Mouse (Mus musculus): ENCODE data around the gene Nt5c2. TPM values are rescaled to one million over a fixed set of nuclear protein-coding genes. Genes with fewer than 3 reads are reported as not detected.
"Not testable (repeated sequence)": the region's sequence is repeated elsewhere in the genome, so short reads cannot be mapped to it uniquely, and the experiment has no call there.

Nt5c2 gene
- polyA plus RNA-seq, 1 experiment from 2014 or later = 70.4 TPM

- no peak overlapping the region for H3K27ac ChIP-seq
- no peak for ATAC-seq (ENCODE audit: insufficient number of reproducible peaks, low FRiP score, low TSS enrichment, low read depth)
Measured at GRCm38 (mm10) chr19:46983352-46983965, 31.5 kb downstream of the Nt5c2 start.

GRCm38 (mm10) chr19:46981462-46981861 lies 33.5 kb downstream of the Nt5c2 start:
- H3K36me3 ChIP-seq = no peaks in the 10 kb centered on the region
- H3K9me3 ChIP-seq = no peaks in the 10 kb centered on the region
- no peaks in the 10 kb centered on the region for H3K27me3 ChIP-seq
- no peak for ATAC-seq (ENCODE audit: insufficient number of reproducible peaks, low FRiP score, low TSS enrichment, low read depth)
- no peak overlapping the region for H3K27ac ChIP-seq
- H3K4me1 ChIP-seq = 0 out of 2 replicates have a peak, but pooled peaks cover 5% of the 10 kb centered on the region
- H3K9ac ChIP-seq = no peak overlapping the region
- WGBS = 45% methylated on average over 6 of the region's 6 CpGs
- H3K4me3 ChIP-seq = no peak overlapping the region
- H3K4me2 ChIP-seq = no peak overlapping the region

More at GRCm38 (mm10) chr19:46983352-46983965, 31.5 kb downstream of the Nt5c2 start:
- WGBS = 43% methylated on average over 14 of the region's 14 CpGs
- H3K9ac ChIP-seq = no peak overlapping the region
- no peaks in the 10 kb centered on the region for H3K36me3 ChIP-seq
- H3K27me3 ChIP-seq = no peaks in the 10 kb centered on the region
- H3K4me3 ChIP-seq = no peak overlapping the region
- no peaks in the 10 kb centered on the region for H3K9me3 ChIP-seq
- H3K4me2 ChIP-seq = no peak overlapping the region
- H3K4me1 ChIP-seq = peaks cover 6% of the 10 kb centered on the region; the same call in 1 of the 2 replicates

- no peak overlapping the region for H3K4me2 ChIP-seq
- H3K27ac ChIP-seq = no peak overlapping the region
- H3K4me1 ChIP-seq = 0 out of 2 replicates have a peak, but pooled peaks cover 5% of the 10 kb centered on the region
- H3K9ac ChIP-seq = no peak overlapping the region
- WGBS = 79% methylated on average over 3 of the region's 3 CpGs
- no peak overlapping the region for H3K4me3 ChIP-seq
- no peak for ATAC-seq (ENCODE audit: insufficient number of reproducible peaks, low FRiP score, low TSS enrichment, low read depth)
- no peaks in the 10 kb centered on the region for H3K9me3 ChIP-seq
- H3K36me3 ChIP-seq = no peaks in the 10 kb centered on the region
- H3K27me3 ChIP-seq = no peaks in the 10 kb centered on the region
Measured at GRCm38 (mm10) chr19:46979781-46980105, 35.2 kb downstream of the Nt5c2 start.

GRCm38 (mm10) chr19:46978920-46979780 lies 35.8 kb downstream of the Nt5c2 start:
- Histone ChIP-seq H3K4me1 (0 out of 2 replicates have a peak, but pooled peaks cover 5% of the 10 kb centered on the region), H3K4me3 (no peak overlapping the region), H3K27me3 (no peaks in the 10 kb centered on the region), H3K9me3 (no peaks in the 10 kb centered on the region), H3K4me2 (no peak overlapping the region), H3K9ac (no peak overlapping the region), H3K36me3 (no peaks in the 10 kb centered on the region), H3K27ac (no peak overlapping the region)
- ATAC-seq (ENCODE audit: insufficient number of reproducible peaks, low FRiP score, low TSS enrichment, low read depth) = no peak
- WGBS = 79% methylated on average over 17 of the region's 17 CpGs

- ATAC-seq (ENCODE audit: insufficient number of reproducible peaks, low FRiP score, low TSS enrichment, low read depth) = not testable (repeated sequence)
Measured at GRCm38 (mm10) chr19:46978069-46978468, 36.9 kb downstream of the Nt5c2 start.

GRCm38 (mm10) chr19:46977460-46977859 lies 37.5 kb downstream of the Nt5c2 start:
- 58% methylated on average over 6 of the region's 6 CpGs for WGBS
- no peak overlapping the region for H3K4me3 ChIP-seq
- no peaks in the 10 kb centered on the region for H3K27me3 ChIP-seq
- no peak overlapping the region for H3K4me2 ChIP-seq
- no peak overlapping the region for H3K9ac ChIP-seq
- H3K36me3 ChIP-seq = no peaks in the 10 kb centered on the region
- no peaks in the 10 kb centered on the region for H3K9me3 ChIP-seq
- no peaks in the 10 kb centered on the region for H3K4me1 ChIP-seq
- ATAC-seq (ENCODE audit: insufficient number of reproducible peaks, low FRiP score, low TSS enrichment, low read depth) = no peak
- H3K27ac ChIP-seq = no peak overlapping the region

More at GRCm38 (mm10) chr19:46978069-46978468, 36.9 kb downstream of the Nt5c2 start:
- H3K4me3 ChIP-seq, H3K36me3 ChIP-seq, H3K27me3 ChIP-seq, H3K9ac ChIP-seq, H3K4me1 ChIP-seq, H3K4me2 ChIP-seq, H3K9me3 ChIP-seq, H3K27ac ChIP-seq: not testable (repeated sequence)
- 92% methylated on average over 3 of the region's 3 CpGs for WGBS

GRCm38 (mm10) chr19:46976743-46977142 lies 38.2 kb downstream of the Nt5c2 start:
- Histone ChIP-seq H3K4me3 (no peak overlapping the region), H3K4me2 (no peak overlapping the region), H3K36me3 (no peaks in the 10 kb centered on the region), H3K9me3 (no peaks in the 10 kb centered on the region), H3K27ac (no peak overlapping the region), H3K9ac (no peak overlapping the region), H3K27me3 (no peaks in the 10 kb centered on the region), H3K4me1 (no peaks in the 10 kb centered on the region)
- WGBS = 60% methylated on average over 2 of the region's 2 CpGs
- no peak for ATAC-seq (ENCODE audit: insufficient number of reproducible peaks, low FRiP score, low TSS enrichment, low read depth)

GRCm38 (mm10) chr19:46975997-46976396 lies 39.0 kb downstream of the Nt5c2 start:
- Histone ChIP-seq H3K36me3 (no peaks in the 10 kb centered on the region), H3K27ac (no peak overlapping the region), H3K4me3 (no peak overlapping the region), H3K27me3 (no peaks in the 10 kb centered on the region), H3K4me2 (no peak overlapping the region), H3K9me3 (no peaks in the 10 kb centered on the region), H3K9ac (no peak overlapping the region), H3K4me1 (peaks cover 5% of the 10 kb centered on the region; the same call in 1 of the 2 replicates)
- WGBS = 79% methylated on average over 8 of the region's 8 CpGs
- ATAC-seq (ENCODE audit: insufficient number of reproducible peaks, low FRiP score, low TSS enrichment, low read depth) = no peak

GRCm38 (mm10) chr19:46975565-46975964 lies 39.4 kb downstream of the Nt5c2 start:
- Histone ChIP-seq H3K27ac (no peak overlapping the region), H3K4me3 (no peak overlapping the region), H3K4me2 (no peak overlapping the region), H3K27me3 (no peaks in the 10 kb centered on the region), H3K9ac (no peak overlapping the region), H3K9me3 (no peaks in the 10 kb centered on the region), H3K4me1 (peaks cover 5% of the 10 kb centered on the region; the same call in 1 of the 2 replicates), H3K36me3 (no peaks in the 10 kb centered on the region)
- 63% methylated on average over 4 of the region's 4 CpGs for WGBS
- no peak for ATAC-seq (ENCODE audit: insufficient number of reproducible peaks, low FRiP score, low TSS enrichment, low read depth)

GRCm38 (mm10) chr19:46972159-46972558 lies 42.8 kb downstream of the Nt5c2 start:
- Histone ChIP-seq H3K27me3 (no peaks in the 10 kb centered on the region), H3K9me3 (no peaks in the 10 kb centered on the region), H3K4me1 (peaks cover 10% of the 10 kb centered on the region; the same call in 1 of the 2 replicates), H3K9ac (no peak overlapping the region), H3K4me2 (no peak overlapping the region), H3K4me3 (no peak overlapping the region), H3K36me3 (no peaks in the 10 kb centered on the region), H3K27ac (no peak overlapping the region)
- no peak for ATAC-seq (ENCODE audit: insufficient number of reproducible peaks, low FRiP score, low TSS enrichment, low read depth)
- WGBS = 90% methylated on average over 3 of the region's 3 CpGs

- no peaks in the 10 kb centered on the region for H3K9me3 ChIP-seq
- H3K4me2 ChIP-seq = no peak overlapping the region
- no peak overlapping the region for H3K4me3 ChIP-seq
- no peaks in the 10 kb centered on the region for H3K27me3 ChIP-seq
- H3K36me3 ChIP-seq = no peaks in the 10 kb centered on the region
- H3K4me1 ChIP-seq = peaks cover 10% of the 10 kb centered on the region; the same call in 1 of the 2 replicates
- 56% methylated on average over 9 of the region's 9 CpGs for WGBS
- H3K9ac ChIP-seq = no peak overlapping the region
- H3K27ac ChIP-seq = no peak overlapping the region
- no peak for ATAC-seq (ENCODE audit: insufficient number of reproducible peaks, low FRiP score, low TSS enrichment, low read depth)
Measured at GRCm38 (mm10) chr19:46971712-46972111, 43.2 kb downstream of the Nt5c2 start.

GRCm38 (mm10) chr19:46971051-46971689 lies 43.8 kb downstream of the Nt5c2 start:
- H3K4me2 ChIP-seq = no peak overlapping the region
- H3K9ac ChIP-seq = no peak overlapping the region
- no peak overlapping the region for H3K4me3 ChIP-seq
- no peaks in the 10 kb centered on the region for H3K27me3 ChIP-seq
- peaks cover 10% of the 10 kb centered on the region; the same call in 1 of the 2 replicates for H3K4me1 ChIP-seq
- ATAC-seq (ENCODE audit: insufficient number of reproducible peaks, low FRiP score, low TSS enrichment, low read depth) = no peak
- H3K36me3 ChIP-seq = no peaks in the 10 kb centered on the region
- WGBS = 59% methylated on average over 8 of the region's 8 CpGs
- no peaks in the 10 kb centered on the region for H3K9me3 ChIP-seq
- no peak overlapping the region; the same call in 1 of the 2 replicates for H3K27ac ChIP-seq

Measured in limb, embryonic 15.5 days (tissue).